Mouse (Mus musculus): ENCODE measurements at regions not wholly inside any gene's neighbourhood (a gene's known extent, or its start where the extent isn't known, plus 50 kb on each side); places are given as distances from the start of the nearest gene placed in this dataset.

DNA sequence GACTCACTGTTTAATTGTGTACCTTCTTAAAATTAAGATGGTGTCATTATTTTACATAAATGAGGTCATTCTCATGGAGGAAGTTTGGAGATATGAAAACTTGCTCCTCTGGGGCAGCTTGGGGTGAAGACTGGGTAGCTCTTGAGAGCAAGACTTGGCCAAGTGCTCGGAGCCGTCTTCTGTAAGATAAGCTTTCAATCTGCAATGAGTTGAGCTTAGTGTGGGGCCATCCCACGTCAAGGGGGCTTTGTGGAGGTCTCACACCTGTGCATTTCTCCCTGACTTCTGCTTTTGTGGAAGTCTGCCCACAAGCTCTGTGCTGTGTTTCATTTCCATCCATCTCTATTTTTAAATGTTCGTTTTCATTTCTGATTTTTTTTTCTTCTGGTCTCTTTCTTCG, 54.9 kb upstream of the Tcf12 start:
- no peak for TF ChIP-seq CTCF (IDR thresholded peaks at IDR 0.05; ENCODE audit: low read depth)
- TF ChIP-seq EP300 (IDR thresholded peaks at IDR 0.05; ENCODE audit: low read depth) = no peak

Measured in liver, postnatal 0 days (tissue).